Mouse (Mus musculus) hindbrain, embryonic 15.5 days (tissue): ENCODE data around the gene Gapdhs. TPM values are rescaled to one million over a fixed set of nuclear protein-coding genes. Genes with fewer than 3 reads are reported as not detected.
A peak's percentile ranks its signal among the peaks of the same experiment; 100 is the strongest.
"Not testable (repeated sequence)": the region's sequence is repeated elsewhere in the genome, so short reads cannot be mapped to it uniquely, and the experiment has no call there.

Experiments used
- ATAC-seq: fragments of 200-750 bp; cut with Nextera tagmentation; 2 replicates; pipeline ENCODE4 v1.8.0; 2017; ENCODE audit warnings: low read depth, moderate number of reproducible peaks, moderate TSS enrichment; ENCODE audit not compliant: low FRiP score
- H3K27ac ChIP-seq: fragments of 300-500 bp; sonication (generic); replicated peaks from 2 replicates; pipeline ENCODE4 v1.5.1; 2015; ENCODE audit warnings: mild to moderate bottlenecking, inconsistent platforms
- H3K27me3 ChIP-seq: fragments of 300-500 bp; sonication (generic); 2 replicates; pipeline ENCODE4 v1.6.1; 2015; ENCODE audit warnings: control low read depth, inconsistent platforms
- H3K36me3 ChIP-seq: fragments of 300-500 bp; sonication (generic); 2 replicates; pipeline ENCODE4 v1.6.1; 2015; ENCODE audit warnings: control low read depth, inconsistent platforms
- H3K4me1 ChIP-seq: fragments of 300-500 bp; sonication (generic); replicated peaks from 2 replicates; pipeline ENCODE4 v1.6.1; 2015; ENCODE audit warnings: control low read depth, inconsistent platforms
- H3K4me2 ChIP-seq: fragments of 300-500 bp; sonication (generic); 2 replicates; pipeline ENCODE4 v1.6.1; 2015; ENCODE audit warnings: moderate library complexity, mild to moderate bottlenecking, inconsistent platforms
- H3K4me3 ChIP-seq: fragments of 300-500 bp; sonication (generic); 2 replicates; pipeline ENCODE4 v1.5.1; 2015; ENCODE audit warnings: mild to moderate bottlenecking, inconsistent platforms
- H3K9ac ChIP-seq: fragments of 300-500 bp; sonication (generic); 2 replicates; pipeline ENCODE4 v1.6.1; 2015; ENCODE audit warnings: inconsistent platforms
- H3K9me3 ChIP-seq: fragments of 300-500 bp; sonication (generic); 2 replicates; pipeline ENCODE4 v1.6.1; 2016; ENCODE audit warnings: control low read depth, inconsistent platforms
- WGBS: fragments of 180-500 bp; shearing (Covaris S2); methylation state at CpG from one replicate; pipeline ENCODE4 v1.1.7; 2015; 5-methylcytosine and 5-hydroxymethylcytosine counted together
- polyA plus RNA-seq: library from polyadenylated mRNA; unstranded; fragments of >200 nt; fragmentation: Nextera tagmentation; extraction: Ambion mirVana; gene quantifications from 2 replicates; pipeline ENCODE4 v1.2.1, GENCODE M21; 2015

Gapdhs gene
- polyA plus RNA-seq, 1 experiment from 2014 or later = 0.79 TPM

- Histone ChIP-seq H3K27ac (no peak overlapping the region), H3K4me3 (no peak overlapping the region), H3K4me1 (no peaks in the 10 kb centered on the region), H3K27me3 (no peaks in the 10 kb centered on the region), H3K36me3 (no peaks in the 10 kb centered on the region), H3K9ac (no peak overlapping the region), H3K9me3 (no peaks in the 10 kb centered on the region), H3K4me2 (no peak overlapping the region)
- no peak for ATAC-seq
- 93% methylated on average over 4 of the region's 4 CpGs for WGBS
These were observed 22.9 kb upstream of the Gapdhs start for GRCm38 (mm10) chr7:30766408-30766807.

GRCm38 (mm10) chr7:30765173-30765572 is 21.7 kb upstream of the Gapdhs start:
- Histone ChIP-seq H3K27ac (no peak overlapping the region), H3K4me1 (no peaks in the 10 kb centered on the region), H3K9me3 (no peaks in the 10 kb centered on the region), H3K9ac (no peak overlapping the region), H3K4me3 (peak overlapping the region; percentile 11; the same call in 1 of the 2 replicates), H3K36me3 (no peaks in the 10 kb centered on the region), H3K27me3 (no peaks in the 10 kb centered on the region), H3K4me2 (peak overlapping the region; percentile 36)
- ATAC-seq = no peak
- 44% methylated on average over 11 of the region's 11 CpGs for WGBS

- 53% methylated on average over 5 of the region's 5 CpGs for WGBS
- H3K4me2 ChIP-seq = no peak within 1 kb of the TSS
- H3K27me3 ChIP-seq = no peaks in the 10 kb centered on the region
- no peak within 1 kb of the TSS for H3K9ac ChIP-seq
- H3K4me3 ChIP-seq = no peak within 1 kb of the TSS
- no peaks in the 10 kb centered on the region for H3K4me1 ChIP-seq
- ATAC-seq = no peak
- no peak within 1 kb of the TSS for H3K27ac ChIP-seq
- no peaks in the 10 kb centered on the region for H3K9me3 ChIP-seq
- H3K36me3 ChIP-seq = no peaks in the 10 kb centered on the region
These were observed 20.0 kb upstream of the Gapdhs start, which contains the start of gene Dmkn for GRCm38 (mm10) chr7:30763456-30763855. Dmkn (plus strand) TSS chr7:30763756.

GRCm38 (mm10) chr7:30761769-30762352 is 18.4 kb upstream of the Gapdhs start:
- no peaks in the 10 kb centered on the region for H3K9me3 ChIP-seq
- no peak overlapping the region for H3K4me3 ChIP-seq
- no peaks in the 10 kb centered on the region for H3K27me3 ChIP-seq
- H3K4me1 ChIP-seq = no peaks in the 10 kb centered on the region
- H3K9ac ChIP-seq = no peak overlapping the region
- H3K36me3 ChIP-seq = no peaks in the 10 kb centered on the region
- no peak for ATAC-seq
- WGBS = 80% methylated on average over 4 of the region's 4 CpGs
- H3K4me2 ChIP-seq = no peak overlapping the region
- H3K27ac ChIP-seq = no peak overlapping the region

- no peak overlapping the region for H3K9ac ChIP-seq
- H3K4me2 ChIP-seq = no peak overlapping the region
- H3K4me1 ChIP-seq = no peaks in the 10 kb centered on the region
- no peak overlapping the region for H3K27ac ChIP-seq
- ATAC-seq = 0 out of 2 replicates have a peak, but pooled peaks have one; percentile 66
- H3K4me3 ChIP-seq = no peak overlapping the region
- no peaks in the 10 kb centered on the region for H3K9me3 ChIP-seq
- peaks cover 26% of the 10 kb centered on the region for H3K36me3 ChIP-seq
- H3K27me3 ChIP-seq = no peaks in the 10 kb centered on the region
- WGBS = 41% methylated on average over 4 of the region's 4 CpGs
These were observed 15.4 kb upstream of the Gapdhs start for GRCm38 (mm10) chr7:30758853-30759252.

GRCm38 (mm10) chr7:30757001-30757400 is 13.5 kb upstream of the Gapdhs start:
- Histone ChIP-seq H3K27ac (no peak overlapping the region), H3K27me3 (no peaks in the 10 kb centered on the region), H3K9ac (no peak overlapping the region), H3K4me2 (no peak overlapping the region), H3K36me3 (peaks cover 26% of the 10 kb centered on the region), H3K4me3 (no peak overlapping the region), H3K9me3 (no peaks in the 10 kb centered on the region), H3K4me1 (no peaks in the 10 kb centered on the region)
- WGBS = 70% methylated on average over 3 of the region's 3 CpGs
- no peak for ATAC-seq

- peaks cover 19% of the 10 kb centered on the region for H3K36me3 ChIP-seq
- no peaks in the 10 kb centered on the region for H3K4me1 ChIP-seq
- H3K27ac ChIP-seq = no peak within 1 kb of the TSS
- H3K4me3 ChIP-seq = no peak within 1 kb of the TSS
- H3K4me2 ChIP-seq = no peak within 1 kb of the TSS
- no peaks in the 10 kb centered on the region for H3K27me3 ChIP-seq
- no peaks in the 10 kb centered on the region for H3K9me3 ChIP-seq
- 69% methylated on average over 5 of the region's 5 CpGs for WGBS
- H3K9ac ChIP-seq = no peak within 1 kb of the TSS
- ATAC-seq = no peak
These were observed 7.7 kb upstream of the Gapdhs start, which contains the start of gene Sbsn for GRCm38 (mm10) chr7:30751086-30751669. Sbsn (plus strand) TSS chr7:30751471.

- no peak for ATAC-seq
These were observed 6.5 kb upstream of the Gapdhs start for GRCm38 (mm10) chr7:30749824-30750606.

GRCm38 (mm10) chr7:30747525-30748204 is 4.2 kb upstream of the Gapdhs start:
- Histone ChIP-seq H3K4me2 (no peak overlapping the region), H3K27me3 (no peaks in the 10 kb centered on the region), H3K9me3 (no peaks in the 10 kb centered on the region), H3K4me1 (no peaks in the 10 kb centered on the region), H3K36me3 (no peaks in the 10 kb centered on the region), H3K9ac (no peak overlapping the region), H3K4me3 (no peak overlapping the region), H3K27ac (no peak overlapping the region)
- ATAC-seq = no peak
- WGBS = 90% methylated on average over 7 of the region's 7 CpGs

More at GRCm38 (mm10) chr7:30749824-30750606, 6.5 kb upstream of the Gapdhs start:
- no peak overlapping the region for H3K9ac ChIP-seq
- WGBS = 91% methylated on average over 13 of the region's 13 CpGs
- peaks cover 9% of the 10 kb centered on the region for H3K36me3 ChIP-seq
- no peak overlapping the region for H3K27ac ChIP-seq
- H3K4me1 ChIP-seq = no peaks in the 10 kb centered on the region
- no peak overlapping the region for H3K4me2 ChIP-seq
- no peak overlapping the region for H3K4me3 ChIP-seq
- no peaks in the 10 kb centered on the region for H3K27me3 ChIP-seq
- H3K9me3 ChIP-seq = no peaks in the 10 kb centered on the region

GRCm38 (mm10) chr7:30744022-30744598 is 629 bp upstream of the Gapdhs start:
- Histone ChIP-seq H3K9ac (no peak overlapping the region), H3K27me3 (no peaks in the 10 kb centered on the region), H3K9me3 (no peaks in the 10 kb centered on the region), H3K36me3 (no peaks in the 10 kb centered on the region), H3K4me2 (no peak overlapping the region), H3K27ac (no peak overlapping the region), H3K4me1 (no peaks in the 10 kb centered on the region), H3K4me3 (no peak overlapping the region)
- ATAC-seq = no peak
- WGBS = 48% methylated on average over 4 of the region's 4 CpGs

GRCm38 (mm10) chr7:30742570-30742969 is 911 bp downstream of the Gapdhs start:
- not testable (repeated sequence) for H3K27ac ChIP-seq, H3K9ac ChIP-seq, H3K9me3 ChIP-seq, H3K36me3 ChIP-seq, H3K4me2 ChIP-seq, ATAC-seq, H3K27me3 ChIP-seq, H3K4me3 ChIP-seq, H3K4me1 ChIP-seq
- WGBS = 89% methylated on average over 2 of the region's 2 CpGs
